Mouse (Mus musculus) brain, embryonic 14.5 days (tissue): ENCODE measurements around the gene Arnt2.

Experiments
- CTCF ChIP-seq: fragments of 200-500 bp; IDR thresholded peaks from 2 replicates; pipeline ENCODE4 v1.5.1; 2012; ENCODE audit warnings: inconsistent platforms, mild to moderate bottlenecking, moderate library complexity, borderline replicate concordance; ENCODE audit not compliant: insufficient read depth, insufficient read length; ENCODE audit errors: extremely low read depth
- POLR2A ChIP-seq: fragments of 200-500 bp; IDR thresholded peaks from 2 replicates; pipeline ENCODE4 v1.6.1; 2012; ENCODE audit warnings: mild to moderate bottlenecking, inconsistent platforms, borderline replicate concordance; ENCODE audit not compliant: poor library complexity, insufficient read depth, insufficient read length, severe bottlenecking; ENCODE audit errors: extremely low read depth

DNA sequence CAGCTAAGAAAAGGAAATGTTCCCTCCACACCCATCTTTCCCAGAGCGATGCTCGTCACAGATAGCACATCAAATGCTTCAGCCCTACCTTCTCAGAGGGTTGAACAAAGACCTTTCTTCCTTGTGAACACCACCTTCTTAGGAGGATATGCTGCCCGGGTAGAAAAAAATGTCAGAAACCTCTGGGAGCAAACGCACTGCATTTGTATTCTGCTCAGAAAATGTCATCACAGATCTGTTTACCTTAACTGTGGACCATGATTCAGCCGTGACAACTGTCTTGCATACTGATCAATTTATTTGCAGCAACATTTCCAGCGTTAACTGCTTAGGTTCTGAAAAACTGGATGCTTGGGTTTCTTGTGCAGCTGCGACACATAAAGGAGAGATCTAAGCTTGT, 37.7 kb downstream of the Arnt2 start:
- TF ChIP-seq CTCF (no peak), POLR2A (no peak)
